Mouse (Mus musculus): ENCODE results near the gene Ss18l2.
A peak's percentile ranks its signal among the peaks of the same experiment; 100 is the strongest.

The Ss18l2 gene

DNA sequence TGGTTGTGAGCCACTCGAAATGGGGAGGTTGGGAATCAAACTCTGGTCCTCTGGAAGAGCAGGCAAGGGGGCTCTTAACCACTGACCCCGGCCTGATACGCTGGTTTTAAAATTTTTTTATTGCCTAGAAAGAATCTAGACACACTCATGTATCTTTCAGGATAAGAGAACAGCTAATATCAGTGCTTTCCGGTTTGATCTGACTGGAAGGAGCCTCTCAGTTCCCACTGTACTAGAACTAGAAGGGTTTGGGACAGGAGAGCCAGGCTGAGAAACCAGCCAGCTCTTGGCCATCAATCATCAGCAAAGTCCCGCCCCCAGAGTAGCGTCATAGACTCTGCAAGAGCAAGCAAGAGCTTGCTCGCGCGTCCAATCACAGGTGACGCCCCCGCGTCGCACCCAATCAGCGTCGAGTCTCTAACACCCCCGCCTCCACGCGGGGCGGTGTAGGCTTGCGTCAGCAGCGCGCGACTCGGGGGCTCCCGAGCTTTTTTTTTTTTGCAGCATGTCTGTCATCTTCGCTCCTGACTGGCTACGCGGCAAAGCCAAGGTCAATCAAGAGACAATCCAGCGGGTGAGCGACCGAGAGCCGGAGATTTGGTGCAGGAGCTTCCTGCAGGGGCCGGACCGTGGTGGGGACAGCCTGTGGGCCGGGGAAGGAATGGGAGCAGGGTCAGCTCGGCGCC, at the start of gene Ss18l2:
TSS of gene Ss18l2 (plus strand) at position 432 of the 686 bp plus-strand sequence.
- DNase-seq (ENCODE audit: low spot score in 2 of 2) = peak; percentile 92 to 95

DNA sequence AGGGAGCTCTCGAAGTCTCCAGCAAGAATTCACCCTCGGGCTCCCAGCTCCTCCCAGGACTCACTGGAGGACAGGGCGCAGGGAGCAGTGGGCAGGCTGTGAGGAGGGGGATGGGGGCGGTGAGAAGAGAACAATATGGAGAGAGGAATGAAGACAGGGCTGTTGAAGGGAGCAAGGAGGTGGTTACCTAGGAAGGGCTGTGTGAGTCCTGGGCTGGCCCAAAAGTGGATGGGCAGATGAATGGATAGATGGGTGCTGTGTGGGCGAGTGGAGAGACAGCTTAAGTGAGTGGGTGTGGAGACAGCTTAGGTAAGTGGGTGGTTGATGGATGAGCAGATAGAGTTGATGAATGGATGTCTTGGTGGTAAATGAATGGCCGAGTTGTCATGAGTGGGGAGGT, 46.7 kb upstream of the Ss18l2 start:
- no peak for DNase-seq (ENCODE audit: low spot score in 2 of 2)

DNA sequence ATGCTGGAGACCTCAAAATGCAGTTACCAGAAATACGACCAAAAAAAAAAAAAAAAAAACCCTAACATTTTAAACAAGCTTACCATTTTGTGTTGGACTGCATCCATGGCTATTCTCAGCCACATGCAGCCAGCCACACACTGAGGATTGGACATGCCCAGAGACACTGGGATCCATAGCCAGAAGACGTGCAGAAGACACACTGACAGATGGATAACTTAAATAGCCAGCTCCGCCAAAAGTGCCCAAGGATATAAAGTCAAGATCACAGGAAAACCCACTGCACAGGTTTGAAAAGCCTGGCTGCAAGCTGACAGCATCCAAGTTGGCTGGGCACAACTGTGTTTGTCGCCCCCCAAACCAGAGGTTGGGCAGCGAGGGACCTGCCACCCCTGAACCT, 46.0 kb upstream of the Ss18l2 start:
- no peak for DNase-seq (ENCODE audit: low spot score in 2 of 2)

DNA sequence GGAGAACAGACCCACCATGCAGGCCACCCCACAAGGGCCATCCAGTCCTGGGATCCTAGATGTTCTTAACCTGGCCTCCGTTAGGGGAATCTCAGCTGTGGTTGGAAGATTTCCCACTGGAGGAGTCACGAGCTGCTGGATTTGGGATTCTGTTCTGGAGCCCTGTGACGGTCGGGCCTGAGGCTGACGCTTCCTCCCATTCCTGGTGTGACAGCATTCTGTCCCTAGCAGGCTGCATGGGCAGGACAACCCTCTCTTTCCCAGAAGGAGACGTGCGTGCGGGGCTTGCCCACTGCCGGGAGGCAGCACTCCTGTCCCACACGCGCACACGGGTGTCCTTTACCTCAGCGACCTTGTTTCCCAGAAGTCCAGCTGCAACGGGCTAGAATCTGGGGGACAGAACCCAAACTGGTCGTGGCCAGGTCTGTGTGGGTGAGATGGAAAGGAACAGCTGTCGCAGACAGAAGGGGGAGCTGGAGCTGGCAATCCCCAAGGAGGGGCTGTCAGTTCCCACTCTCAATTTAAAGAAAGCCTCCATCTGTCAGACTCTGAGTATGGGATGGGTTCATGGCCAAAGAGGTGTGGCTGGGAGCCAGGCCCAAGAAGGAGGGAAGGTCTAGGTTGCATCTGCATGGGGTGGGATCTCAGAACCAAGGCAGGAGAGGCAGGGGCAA, 43.0 kb upstream of the Ss18l2 start:
- no peak for DNase-seq (ENCODE audit: low spot score in 2 of 2)

DNA sequence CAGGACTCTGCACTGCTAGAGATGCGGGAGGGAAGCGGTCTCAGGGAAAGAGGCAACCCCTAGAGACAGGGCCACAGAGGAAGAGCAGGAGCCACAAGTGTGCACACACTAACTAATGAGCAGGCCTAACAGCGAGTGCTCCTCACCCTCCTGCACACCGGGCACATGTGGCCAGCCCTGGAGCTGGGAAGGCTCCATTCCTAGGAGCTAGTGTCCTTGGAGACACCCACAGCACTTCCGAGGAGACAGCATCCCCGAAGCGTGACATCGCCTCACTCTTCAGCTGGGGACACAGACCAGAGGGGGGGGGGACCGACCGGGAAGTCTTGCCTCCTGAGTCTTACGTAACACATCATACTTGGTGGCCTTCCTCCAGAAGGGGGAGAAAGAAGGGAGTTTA, 42.3 kb upstream of the Ss18l2 start:
- DNase-seq (ENCODE audit: low spot score in 2 of 2) = no peak

DNA sequence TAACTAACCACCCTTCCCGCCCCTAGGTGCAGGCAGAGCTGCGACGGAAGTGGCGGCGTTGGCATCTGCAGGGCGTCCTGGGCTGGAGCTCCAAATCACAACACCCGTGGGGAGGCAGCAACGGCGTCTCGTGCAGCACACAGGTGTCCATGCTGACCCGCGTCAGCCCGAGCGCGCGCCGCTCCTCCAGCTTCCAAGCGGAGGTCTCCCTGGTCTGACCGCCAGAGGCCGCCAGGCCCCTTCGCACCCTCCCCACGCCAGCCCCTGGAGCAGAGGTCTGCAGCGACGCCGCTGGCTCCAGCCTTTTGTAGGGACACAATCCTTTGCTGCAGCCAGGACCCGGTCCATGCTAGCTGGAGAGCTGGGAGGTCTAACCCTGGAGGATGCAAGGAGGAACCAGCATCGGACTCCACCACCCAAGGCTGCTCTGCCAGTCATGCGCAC, 40.8 kb upstream of the Ss18l2 start:
- DNase-seq (ENCODE audit: low spot score in 2 of 2) = peak; percentile 30 to 52

DNA sequence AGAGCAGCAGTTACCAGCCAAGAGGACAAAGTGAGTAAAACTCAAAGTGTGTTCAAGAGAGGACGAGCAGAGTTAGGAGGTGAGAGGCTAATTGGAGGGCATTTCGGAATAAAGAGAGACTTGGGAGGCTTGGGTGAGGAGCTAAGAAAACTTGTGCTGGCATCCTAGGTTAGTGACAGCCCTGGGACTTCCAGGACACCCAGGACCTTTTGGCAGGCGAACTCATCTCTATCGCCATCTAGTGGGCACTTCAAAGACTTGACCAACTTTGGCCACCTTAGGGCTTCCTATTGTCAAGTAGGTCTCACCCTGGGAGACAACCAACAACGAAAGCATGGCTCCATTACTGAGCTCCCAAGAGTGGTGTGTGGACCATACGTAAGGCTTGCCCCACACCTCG, 38.8 kb upstream of the Ss18l2 start:
- peak in 1 of 2 experiments; percentile 22 for DNase-seq (ENCODE audit: low spot score in 2 of 2)

DNA sequence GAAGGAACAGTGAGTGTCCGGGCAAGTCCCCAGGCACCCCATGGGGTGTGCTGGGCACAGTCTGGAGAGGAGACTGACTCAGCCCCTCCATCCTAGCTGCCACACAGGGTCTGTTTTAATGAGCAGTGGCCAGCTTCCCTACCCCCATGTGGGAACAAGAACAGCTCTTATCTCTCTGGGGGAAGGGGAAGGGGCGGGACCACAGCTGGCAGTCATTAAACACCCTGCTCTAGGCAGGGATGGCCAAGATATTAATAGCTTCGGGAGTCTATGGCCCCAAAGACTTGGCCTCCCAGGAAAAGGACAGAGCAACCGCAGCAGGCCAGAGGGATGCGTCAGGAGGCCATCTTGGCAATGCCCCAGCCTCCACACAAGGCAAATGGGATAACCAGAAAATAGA, 37.8 kb upstream of the Ss18l2 start:
- DNase-seq (ENCODE audit: low spot score in 2 of 2) = no peak

DNA sequence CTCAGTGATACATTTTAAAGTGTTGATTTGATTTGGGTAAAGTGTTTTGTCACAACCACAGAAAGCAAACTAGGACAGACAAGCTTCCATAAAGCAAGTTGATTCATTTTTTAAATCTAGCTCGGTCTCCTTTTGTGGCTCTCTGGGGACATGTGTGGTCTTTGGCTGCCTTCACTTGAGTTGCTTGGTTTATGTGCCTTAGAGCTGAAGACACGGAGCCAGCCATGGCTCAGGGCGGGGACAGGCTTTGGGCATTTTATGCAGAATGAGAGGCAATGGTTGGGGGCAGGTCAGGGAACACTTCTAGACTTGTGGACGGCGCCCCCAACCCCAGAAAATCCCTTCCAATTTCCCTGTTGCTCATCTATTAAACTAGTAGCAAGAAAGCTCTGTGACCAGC, 36.4 kb upstream of the Ss18l2 start:
- no peak for DNase-seq (ENCODE audit: low spot score in 2 of 2)

DNA sequence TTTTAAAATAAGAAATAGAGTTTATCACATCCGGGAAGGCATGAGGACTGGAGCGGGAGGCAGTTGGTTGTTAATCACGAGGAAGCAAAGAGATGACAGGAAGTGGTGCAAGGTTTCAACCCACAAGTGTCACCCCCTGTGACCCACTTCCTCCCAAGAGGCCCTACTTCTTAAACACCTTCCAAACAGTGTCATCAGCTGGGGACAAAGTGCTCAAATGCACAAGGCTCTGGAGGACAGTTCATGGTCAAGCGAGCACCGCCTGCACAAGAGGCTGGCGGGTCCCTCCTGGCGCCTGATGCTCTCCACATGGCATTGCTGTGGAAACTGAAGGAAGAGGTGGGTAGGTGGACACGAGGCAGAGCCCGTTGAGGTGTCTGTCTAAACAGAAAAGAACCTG, 35.1 kb upstream of the Ss18l2 start:
- DNase-seq (ENCODE audit: low spot score in 2 of 2) = no peak

DNA sequence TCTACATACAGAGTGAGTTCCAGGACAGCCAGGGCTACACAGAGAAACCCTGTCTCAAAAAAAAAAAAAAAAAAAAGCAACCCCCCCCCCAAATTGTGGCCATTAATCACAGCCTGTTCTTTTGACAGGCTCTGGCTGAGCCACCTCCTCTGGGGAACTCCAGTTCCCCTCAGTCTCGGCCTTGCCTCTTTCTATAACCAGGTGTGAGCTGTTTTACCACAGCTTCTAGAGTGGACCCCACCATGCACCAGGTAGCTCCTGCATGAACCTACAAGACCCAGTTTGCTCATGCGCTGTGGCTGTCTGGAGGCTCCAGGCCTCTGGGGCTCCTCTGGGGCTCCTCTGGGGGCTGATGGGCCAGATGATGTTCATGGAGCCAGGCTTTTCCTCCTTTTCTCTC, 34.6 kb upstream of the Ss18l2 start:
- no peak for DNase-seq (ENCODE audit: low spot score in 2 of 2)

DNA sequence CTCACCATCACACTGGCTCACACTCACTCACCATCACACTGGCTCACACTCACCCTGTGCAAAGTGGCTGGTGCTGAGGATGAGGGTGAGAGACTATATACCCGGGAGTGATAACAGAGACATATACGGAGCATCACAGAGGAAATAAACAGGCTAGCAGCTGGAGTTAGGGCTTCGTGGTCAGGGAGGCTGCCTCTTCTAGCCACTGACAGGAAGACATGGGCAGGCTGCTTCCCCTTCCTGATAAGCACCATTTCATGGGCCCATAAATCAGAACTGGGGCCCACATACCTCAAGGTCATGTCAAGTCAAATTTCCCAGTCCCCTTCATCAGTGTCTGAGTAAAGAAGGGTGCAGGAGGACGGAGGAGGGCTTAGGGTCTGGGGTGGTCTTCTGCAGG, 33.1 kb upstream of the Ss18l2 start:
- DNase-seq (ENCODE audit: low spot score in 2 of 2) = no peak

DNA sequence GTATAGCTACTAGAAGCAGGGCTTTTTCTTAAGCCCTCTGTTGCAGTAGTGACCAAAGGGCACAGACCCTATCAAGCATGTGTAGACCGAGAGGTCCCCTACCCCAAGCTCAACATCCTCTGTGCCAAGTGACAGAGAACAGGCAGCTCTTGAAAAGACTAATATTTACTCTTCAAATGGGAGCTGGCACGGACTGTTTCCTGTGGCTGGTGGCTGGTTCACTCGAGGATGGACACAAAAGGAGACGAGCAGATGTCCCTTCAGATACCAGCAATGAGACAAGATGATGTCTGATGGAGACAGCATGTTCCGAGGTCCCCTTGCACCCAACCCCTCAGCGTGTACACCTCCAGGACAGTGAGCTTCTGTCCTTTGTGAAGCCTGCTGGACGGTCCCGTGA, 32.7 kb upstream of the Ss18l2 start:
- DNase-seq (ENCODE audit: low spot score in 2 of 2) = no peak

DNA sequence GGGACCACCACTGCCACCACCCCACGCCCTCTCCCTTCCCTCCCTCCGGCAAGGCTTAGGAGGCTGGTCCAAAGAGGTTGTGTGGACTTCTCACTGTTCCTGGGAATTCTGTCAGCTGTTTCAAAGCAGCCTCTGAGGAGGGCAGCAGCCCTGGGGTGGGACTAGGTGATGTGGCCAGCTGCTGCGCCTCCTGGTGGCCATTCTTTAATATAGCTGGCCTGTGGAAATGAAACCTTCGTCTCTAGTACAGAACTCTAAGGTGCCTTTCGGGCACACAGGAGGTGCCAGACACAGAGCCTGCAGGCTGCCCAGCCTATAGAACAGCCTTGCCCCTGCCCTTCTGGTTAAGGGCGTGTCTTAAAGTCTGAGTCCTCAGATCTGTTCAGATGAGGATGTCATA, 30.6 kb upstream of the Ss18l2 start:
- DNase-seq (ENCODE audit: low spot score in 2 of 2) = no peak

DNA sequence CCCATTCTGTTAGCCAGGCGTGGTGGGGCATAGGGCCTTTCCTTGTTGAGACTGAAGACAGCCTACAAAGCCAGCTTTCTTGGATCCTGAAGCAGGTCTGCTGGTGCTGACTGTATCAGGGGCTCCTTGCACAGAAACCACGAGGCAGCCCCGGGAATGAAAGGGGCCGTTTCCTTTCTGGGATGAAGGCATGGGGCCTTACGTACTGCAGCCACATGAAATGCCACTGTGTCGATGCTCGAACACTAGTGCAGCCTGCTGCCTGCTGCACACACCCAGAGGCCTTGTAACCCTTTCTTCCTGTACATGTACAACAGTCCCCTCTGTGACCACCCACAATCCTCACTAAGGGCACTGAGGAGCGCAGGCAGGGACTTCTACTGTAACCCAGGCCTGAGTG, 28.9 kb upstream of the Ss18l2 start:
- DNase-seq (ENCODE audit: low spot score in 2 of 2) = no peak

DNA sequence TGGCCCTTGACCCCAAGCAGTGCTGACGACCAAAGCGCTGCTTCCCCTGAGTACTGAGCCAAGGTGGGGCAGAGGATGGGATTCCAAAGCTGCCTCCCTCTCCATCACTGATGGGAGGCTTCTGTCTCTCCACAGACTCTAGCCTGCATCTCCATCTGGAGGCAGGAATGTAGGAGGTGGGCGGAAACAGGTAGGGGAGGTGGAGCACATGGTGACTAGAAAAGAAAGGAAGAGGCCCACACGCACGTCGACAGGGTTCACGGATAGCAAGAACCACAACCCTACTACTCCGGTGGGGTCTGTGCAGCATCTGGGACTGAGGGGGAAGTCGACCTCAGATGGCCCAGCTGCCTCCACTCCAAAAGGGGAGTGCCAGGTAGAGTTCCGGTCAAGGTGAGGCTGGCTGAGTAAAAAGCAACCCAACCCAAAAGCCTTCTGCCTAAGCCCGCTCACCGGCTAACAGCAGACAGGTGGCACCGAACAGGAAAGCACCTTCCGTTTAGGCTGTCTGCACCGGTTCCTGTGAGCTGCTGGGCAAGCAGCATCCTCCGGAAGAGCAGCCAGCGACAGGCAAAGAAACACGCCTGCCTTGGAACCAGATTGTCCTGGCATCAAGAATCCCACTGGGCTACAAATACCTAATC, 28.0 kb upstream of the Ss18l2 start:
- DNase-seq (ENCODE audit: low spot score in 2 of 2) = no peak

DNA sequence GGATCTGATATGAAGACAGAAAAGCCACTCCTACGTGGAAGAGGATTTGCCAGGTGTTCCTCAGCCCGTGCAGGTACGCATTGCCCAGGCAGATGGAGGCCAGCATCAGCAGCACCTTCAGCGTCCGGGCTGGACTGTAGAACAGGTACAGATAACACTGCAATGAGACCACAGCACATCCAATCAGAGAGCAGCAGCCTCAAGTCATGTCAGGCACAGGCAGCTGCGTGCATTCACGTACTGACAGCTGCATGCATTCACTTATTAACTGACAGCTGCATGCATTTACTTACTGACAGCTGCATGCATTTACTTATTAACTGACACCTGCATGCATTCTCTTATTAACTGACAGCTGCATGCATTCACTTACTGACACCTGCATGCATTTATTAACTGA, 25.4 kb upstream of the Ss18l2 start:
- DNase-seq (ENCODE audit: low spot score in 2 of 2) = no peak

DNA sequence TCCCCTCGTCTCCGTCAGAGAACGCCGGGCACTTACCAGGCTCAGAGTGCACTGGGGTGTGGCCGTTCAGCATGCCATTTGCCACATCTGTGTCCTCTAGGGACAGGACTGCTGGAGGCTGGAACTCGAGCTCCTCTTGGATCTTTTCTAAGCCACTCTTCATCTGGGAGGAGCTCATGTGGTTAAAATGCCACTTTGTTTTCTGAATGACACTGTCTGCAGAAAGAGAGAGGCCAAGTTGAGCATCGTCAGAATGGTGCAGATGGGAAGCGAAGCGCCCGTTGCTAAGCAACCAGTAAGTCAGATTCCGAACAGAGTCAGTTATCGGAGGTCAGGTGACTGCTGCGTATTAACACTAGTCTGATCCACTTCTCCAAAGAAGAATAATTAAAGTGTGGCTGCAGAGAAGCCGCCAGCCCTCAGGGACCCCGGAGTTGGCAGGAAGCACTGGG, 19.9 kb upstream of the Ss18l2 start:
- no peak for DNase-seq (ENCODE audit: low spot score in 2 of 2)

DNA sequence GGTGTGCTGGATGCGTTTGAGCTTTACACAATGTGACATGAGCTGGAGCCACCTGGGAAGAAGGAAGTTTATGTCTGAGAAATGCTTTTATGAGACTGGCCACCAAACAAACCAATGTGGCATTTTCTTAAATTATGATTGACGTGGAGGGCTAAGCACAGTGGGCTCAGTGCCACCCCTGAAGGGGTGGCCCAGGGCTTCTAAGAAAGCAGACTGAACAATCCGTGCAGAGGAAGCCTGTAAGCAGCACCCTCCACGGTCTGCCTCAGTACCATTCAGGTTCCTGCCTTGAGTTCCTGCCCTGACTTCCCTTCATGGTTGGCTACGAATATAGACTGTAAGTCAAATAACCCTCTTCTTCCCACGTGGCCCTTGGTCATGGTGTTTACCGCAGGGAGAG, 19.4 kb upstream of the Ss18l2 start:
- no peak for DNase-seq (ENCODE audit: low spot score in 2 of 2)

DNA sequence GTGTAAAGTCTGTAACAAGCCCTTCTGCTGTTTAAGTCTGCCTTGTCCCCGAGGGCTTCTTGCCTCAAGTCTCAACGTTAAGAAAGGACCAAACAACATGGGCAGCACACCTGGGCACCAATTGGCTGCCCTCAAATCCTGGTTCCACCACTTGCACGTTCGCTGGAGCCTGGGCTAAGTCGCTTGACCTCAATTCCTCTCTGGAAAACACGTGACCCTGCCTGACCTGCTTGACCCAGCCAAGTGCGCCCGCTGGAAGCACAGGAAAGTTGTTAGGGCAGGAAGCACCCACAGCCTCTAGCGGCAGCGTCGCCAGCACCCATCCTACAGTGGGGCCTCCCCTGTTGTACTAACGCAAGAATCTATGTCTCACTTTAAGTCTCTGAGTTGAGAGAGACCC, 15.4 kb upstream of the Ss18l2 start:
- DNase-seq (ENCODE audit: low spot score in 2 of 2) = no peak

DNA sequence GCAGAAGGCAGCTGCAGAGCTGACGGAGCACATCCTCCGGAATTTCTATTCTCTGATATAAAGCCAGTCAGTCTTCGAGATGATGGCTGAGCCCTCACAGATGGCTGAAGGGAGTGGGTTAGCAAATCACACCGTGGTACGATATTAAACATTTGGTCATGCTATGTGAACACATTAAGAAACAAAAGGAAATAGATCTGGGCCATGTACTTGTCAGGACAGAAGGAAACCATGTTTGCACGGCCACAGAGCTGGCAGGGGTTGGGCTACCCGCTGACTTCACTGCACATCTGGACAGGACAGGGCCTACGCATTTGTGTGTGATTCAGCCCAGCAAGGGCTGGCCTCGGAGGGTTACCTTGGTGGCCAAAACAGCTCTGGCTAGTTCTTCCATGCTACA, 13.5 kb upstream of the Ss18l2 start:
- no peak for DNase-seq (ENCODE audit: low spot score in 2 of 2)

DNA sequence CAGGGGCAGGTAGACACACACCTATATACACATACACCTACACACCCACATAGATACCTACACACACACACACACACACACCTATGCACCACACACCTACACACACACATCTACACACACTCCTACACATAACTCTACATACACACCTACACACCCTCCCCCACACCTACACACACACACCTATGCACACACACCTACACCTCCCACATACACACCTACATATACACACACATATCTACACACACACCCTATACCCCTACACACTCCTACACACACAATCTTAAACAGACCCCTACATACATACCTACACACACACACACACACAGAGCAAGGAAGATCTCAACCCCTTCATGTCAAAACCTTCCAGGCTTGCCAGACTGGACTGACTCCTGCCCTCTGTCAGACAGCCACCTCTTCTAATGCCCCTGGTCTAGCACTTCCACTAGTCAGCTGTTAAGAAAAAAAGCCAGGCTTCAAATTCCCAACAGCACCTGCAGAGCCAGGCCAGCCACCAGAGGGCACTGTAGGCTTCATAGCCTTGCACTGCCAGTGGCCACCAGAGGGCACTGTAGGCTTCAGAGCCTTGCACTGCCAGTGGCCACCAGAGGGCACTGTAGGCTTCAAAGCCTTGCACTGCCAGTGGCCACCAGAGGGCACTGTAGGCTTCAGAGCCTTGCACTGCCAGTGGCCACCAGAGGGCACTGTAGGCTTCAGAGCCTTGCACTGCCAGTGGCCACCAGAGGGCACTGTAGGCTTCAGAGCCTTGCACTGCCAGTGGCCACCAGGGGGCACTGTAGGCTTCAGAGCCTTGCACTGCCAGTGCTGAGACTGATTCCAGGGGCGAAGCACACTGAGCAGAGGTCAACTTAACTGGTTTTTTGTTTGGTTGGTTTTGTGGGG, 12.7 kb upstream of the Ss18l2 start:
- DNase-seq (ENCODE audit: low spot score in 2 of 2) = peak in 1 of 2 experiments; percentile 54
